Mouse (Mus musculus): Measurements from ENCODE around the gene Nfe2l1.
"Not testable (repeated sequence)": the region's sequence is repeated elsewhere in the genome, so short reads cannot be mapped to it uniquely, and the experiment has no call there.

The Nfe2l1 gene

GRCm38 (mm10) chr11:96816494-96816893 lies 13.3 kb downstream of the Nfe2l1 start:
- no peak for DNase-seq

- DNase-seq = no peak
Measured at GRCm38 (mm10) chr11:96815895-96816294, 13.9 kb downstream of the Nfe2l1 start.

DNA sequence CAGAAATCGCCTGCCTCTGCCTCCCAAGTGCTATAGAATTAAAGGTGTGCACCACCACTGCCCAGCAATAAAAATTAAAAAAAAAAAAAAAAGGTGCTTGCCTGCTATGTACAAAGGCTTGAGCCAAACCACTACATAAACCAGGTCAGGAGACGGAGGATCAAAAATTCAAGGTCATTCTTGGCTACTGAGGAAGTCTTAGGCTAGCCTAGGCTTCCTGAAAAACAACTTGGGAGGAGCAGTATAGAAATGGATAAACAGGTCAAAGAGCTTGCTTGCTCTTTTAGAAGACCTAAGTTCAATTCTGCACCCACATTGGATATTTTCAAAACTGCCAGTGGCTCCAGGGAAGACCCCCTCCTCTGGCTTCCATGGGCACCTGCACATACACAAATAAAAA lies 15.3 kb downstream of the Nfe2l1 start:
- DNase-seq = no peak

DNA sequence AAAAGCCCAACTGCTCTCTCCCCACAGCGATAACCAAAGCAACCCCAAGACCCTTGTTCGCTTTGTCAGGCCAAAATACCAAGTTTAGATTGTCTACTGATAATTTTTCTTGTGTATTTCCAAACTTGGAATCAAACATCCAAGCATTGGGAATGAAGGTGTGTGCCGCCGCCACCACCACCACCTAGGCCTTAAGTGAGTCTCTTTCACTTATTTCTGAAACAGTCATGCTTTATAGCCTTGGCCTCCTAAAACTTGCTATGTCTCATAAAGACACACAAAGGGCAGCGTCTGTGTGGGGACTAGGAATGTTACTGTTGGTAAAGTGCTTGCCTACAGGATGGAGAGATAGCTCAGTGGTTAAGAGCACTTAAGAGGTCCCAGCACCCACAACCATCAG lies 15.8 kb downstream of the Nfe2l1 start:
- no peak for DNase-seq

DNA sequence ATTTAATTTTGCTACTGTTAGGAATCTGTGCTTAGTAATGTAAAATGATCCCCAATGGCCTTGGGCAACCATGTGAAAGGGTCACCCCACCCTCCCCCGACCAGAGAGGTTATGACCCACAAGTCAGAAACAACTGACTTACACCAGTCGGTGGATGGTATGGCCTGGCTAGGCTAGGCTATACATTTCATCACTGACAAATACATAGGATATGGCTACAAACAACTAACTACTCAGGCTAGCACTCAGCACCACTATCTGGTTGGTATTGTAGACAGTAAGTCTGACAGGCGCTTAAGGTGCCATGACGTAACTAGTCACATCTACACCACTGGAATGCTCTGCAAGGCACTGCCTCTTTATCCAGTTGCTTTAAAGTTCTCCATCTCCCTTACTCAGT lies 16.3 kb downstream of the Nfe2l1 start:
- DNase-seq = no peak

DNA sequence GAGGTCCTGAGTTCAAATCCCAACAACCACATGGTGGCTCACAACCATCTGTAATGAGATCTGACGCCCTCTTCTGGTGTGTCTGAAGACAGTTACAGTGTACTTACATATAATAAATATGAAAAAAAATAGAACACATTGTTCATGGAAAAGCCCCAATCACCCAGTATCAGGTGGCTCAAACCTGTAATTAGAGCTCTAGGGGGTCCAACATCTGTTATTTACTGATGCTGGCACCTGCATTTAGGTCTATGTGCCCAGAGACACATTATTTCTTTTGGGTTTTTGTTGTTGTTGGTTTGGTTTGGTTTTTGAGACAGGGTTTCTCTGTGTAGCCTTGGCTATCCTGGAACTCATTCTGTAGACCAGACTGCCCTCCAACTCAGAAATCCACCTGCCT lies 18.6 kb downstream of the Nfe2l1 start:
- DNase-seq = not testable (repeated sequence)

- DNase-seq = peak; percentile 67
Measured at GRCm38 (mm10) chr11:96809562-96810235, 20.1 kb downstream of the Nfe2l1 start.

DNA sequence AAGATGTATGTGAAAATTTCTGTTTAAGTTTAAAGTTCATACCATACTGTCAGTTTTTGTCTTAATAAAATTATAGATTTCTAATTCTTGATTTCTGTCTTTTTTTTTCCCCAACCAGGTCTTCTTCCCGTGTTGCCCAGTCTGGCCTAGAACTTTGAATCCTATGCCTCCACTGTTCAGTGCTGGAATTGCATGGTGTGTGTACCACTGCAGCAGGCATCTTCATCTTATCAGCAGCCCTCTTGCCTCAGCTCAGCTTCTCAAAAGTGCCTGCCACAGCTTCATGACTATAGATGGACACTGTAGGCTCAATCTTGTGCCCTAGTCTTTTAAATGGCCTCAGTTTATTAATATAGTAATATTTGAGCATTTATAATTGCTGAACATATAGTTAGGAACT lies 21.7 kb downstream of the Nfe2l1 start:
- no peak for DNase-seq

DNA sequence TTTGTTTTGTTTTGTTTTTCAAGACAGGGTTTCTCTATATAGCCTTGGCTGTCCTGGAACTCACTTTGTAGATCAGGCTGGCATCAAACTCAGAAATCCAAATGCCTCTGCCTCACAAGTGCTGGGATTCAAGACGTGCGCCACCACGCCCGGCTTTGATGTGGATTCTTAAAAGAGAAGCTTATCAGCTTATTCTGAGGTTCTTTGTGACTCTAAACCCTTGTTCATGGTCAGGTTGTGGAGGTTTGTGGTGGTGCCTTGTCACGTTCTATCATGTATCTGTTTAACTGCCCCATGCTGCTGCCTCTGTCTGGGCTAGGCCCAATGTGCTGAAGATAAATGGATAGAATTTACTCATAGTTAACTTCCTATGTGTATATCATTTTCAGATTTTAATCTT lies 24.2 kb downstream of the Nfe2l1 start:
- DNase-seq = no peak

- no peak for DNase-seq
Measured at GRCm38 (mm10) chr11:96799511-96799910, 30.3 kb downstream of the Nfe2l1 start.

DNA sequence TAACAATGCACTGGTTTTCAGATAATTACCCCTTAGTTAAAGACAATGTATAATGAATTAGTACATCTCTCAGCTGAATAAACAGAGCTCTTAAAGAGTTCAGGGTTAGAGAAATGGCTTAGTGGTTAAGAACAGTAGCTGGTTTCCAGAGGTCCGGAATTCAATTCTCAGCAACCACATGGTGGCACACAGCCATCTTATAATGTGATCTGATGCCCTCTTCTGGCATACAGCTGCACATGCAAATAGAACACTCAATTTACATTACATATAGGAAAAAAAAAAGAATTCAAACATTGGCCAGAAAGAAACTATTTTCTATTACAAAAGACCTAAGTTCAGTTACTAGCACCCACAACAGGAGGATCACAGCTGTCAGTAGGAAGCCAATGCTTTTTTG lies 33.2 kb downstream of the Nfe2l1 start:
- no peak for DNase-seq

- no peak for DNase-seq
Measured at GRCm38 (mm10) chr11:96796081-96796480, 33.7 kb downstream of the Nfe2l1 start.

DNA sequence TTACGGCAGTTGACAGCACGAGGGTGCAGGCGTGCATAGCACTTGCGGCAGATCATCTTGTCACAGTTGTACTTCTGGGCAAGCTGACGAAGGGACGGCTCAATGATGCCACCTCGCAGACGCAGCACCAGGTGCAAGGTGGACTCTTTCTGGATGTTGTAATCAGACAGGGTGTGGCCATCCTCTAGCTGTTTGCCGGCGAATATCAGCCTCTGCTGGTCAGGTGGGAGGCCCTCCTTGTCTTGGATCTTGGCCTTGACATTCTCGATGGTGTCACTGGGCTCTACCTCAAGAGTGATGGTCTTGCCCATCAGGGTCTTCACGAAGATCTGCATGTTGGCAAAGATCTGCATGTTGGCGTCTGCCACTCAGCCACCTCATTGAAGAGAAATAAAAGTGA lies 34.3 kb downstream of the Nfe2l1 start:
- DNase-seq = no peak

DNA sequence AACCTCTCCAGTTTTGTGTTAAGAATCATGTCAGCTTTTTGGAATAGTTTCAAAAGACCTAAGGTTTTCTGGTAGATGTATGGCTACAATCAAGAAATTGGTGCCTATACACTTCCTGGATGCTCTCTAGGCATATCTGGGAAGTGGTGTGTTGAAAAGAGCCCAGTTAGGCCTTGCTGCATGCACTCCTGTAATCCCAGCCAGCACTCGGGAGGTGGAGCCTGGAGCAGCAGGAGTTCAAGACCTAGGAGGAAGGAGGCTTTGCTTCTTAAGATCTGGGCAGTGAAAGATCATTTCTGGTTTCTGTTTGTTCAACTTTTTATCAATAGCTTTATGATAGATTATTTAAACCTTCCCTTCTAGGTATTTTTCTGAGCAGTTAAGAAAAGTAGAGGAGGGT lies 39.1 kb downstream of the Nfe2l1 start:
- DNase-seq = no peak

GRCm38 (mm10) chr11:96789990-96790389 lies 39.8 kb downstream of the Nfe2l1 start:
- no peak for DNase-seq

- DNase-seq = peak; percentile 89
Measured at GRCm38 (mm10) chr11:96788871-96789795, 40.6 kb downstream of the Nfe2l1 start, which contains the start of gene Cbx1. Gene Cbx1, plus strand, starts transcription at chr11:96789127.

DNA sequence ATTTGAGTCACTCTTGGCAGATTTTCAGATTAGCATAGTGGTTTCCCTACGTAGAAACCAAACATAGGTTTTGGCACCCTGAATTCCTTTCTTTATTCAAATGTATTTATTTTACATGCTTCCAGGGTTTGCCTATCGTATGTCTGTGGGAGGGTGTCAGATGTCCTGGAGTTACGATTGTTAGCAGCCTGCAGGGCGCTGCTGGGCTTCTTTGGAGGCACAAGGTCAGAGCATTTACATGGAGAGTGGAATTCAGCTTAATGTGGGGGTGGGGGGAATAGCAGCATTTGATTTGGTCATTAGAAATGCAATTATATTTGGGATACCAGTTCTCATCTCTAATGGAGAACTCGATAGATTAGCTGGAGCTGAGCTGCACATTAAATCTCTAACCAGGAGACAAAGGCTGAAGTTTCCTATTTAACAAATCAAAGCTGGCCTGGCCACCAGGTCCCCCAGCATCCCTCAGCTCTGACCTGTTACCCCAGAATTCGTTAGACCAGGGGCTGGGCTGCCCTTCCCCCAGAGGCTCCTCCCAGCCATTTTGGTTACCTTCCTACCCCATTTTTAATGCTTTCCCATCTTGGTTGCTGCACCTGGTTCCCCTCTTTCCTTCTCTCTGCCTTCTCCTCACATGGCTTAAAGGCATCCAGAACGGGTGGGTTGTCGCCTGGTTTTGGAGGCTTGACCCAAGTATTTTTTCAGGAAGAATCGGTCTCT lies 42.9 kb downstream of the Nfe2l1 start:
- DNase-seq = no peak

GRCm38 (mm10) chr11:96784847-96785246 lies 44.9 kb downstream of the Nfe2l1 start:
- peak; percentile 51 for DNase-seq

DNA sequence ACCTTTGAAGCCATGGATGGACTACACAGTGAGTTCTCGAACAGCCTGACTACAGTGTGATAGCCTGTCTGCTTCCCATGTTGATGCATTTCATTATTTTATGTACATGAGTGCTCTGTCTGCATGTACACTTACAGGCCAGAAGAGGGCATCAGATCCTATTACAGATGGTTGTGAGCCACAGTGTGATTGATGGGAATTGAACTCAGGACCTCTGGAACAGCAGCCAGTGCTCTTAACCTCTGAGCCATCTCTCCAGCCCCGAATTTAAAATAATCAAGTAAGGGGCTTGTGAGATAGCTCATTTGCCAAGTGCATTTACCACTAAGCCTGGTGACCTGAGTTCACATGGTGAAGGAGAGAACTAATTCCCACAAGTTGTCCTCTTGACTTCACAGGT lies 48.3 kb downstream of the Nfe2l1 start:
- DNase-seq = no peak

DNA sequence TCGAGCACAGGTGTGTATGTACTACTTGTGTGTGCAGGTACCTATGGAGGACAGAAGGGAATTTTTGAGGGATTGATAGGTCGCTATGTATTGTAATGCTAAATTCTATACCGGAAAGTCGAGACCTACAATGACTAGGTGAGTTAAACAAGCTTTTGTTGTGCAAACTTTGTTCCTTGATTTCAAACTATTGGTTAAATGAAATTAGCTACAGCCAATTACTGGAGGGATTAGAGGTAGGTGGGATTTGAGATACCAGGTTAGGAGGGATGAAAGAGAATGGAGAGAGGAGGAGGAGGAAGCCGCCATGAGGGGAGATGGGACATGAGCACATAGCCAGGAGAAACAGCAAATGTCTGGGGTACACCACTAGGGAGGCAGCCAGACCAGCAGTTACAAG lies 49.5 kb downstream of the Nfe2l1 start:
- DNase-seq = no peak

- DNase-seq = not testable (repeated sequence)
Measured at GRCm38 (mm10) chr11:96778061-96778627, 51.6 kb downstream of the Nfe2l1 start.

DNA sequence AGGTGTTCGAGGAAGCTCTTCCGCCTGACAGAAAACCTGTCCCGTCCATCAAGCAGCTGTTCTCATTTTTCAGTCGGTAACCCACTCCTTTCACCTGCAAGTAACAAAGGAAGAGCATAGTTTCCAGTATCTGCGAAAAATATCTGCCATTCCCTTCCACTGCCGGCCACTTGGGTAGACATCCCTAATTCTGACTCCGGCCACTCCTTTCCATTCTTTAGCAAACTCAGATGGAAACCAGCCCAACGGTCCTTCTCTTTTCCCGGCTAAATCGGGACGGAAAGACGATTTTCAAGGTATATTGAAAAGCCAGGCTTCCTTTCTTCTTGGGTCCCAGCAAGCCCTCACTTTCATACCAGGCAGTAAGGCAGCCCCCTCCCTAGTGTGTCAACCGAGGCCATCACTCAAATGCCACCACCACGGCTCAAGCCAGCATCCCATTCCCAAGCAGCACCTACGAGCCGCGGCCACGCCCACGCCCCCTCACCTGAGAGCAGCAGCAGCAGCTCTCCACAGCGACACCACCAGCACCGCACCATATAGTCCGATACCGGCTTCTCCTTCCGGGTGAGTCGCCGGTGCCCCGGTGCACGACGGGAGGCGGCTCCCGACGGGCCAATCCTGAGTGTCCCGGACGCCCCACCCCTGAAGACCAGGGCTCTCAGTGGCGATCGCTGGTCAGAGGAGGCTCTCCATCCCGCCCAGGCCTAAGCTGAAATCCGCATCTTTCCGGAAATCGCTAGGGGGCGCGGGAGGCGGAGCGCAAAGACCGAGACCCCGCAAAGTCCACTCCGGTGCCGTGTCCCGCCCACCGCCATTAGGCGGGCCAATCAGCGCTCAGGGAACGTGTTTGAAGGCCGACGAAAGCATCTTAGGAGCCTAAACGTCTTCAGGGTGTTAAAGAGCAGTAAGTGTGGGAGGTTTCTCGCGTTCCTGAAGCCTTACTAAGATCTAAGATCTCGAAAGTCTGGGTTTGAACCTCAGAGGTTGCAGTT lies 52.5 kb downstream of the Nfe2l1 start, which contains the start of gene Snx11:
Snx11 (minus strand) TSS at position 592 of the 995 bp plus-strand sequence.
- peak; percentile 100 for DNase-seq
